Mouse (Mus musculus): ENCODE measurements around the gene Scnm1. TPM values are rescaled to one million over a fixed set of nuclear protein-coding genes. Genes with fewer than 3 reads are reported as not detected.
"Not testable (repeated sequence)": the region's sequence is repeated elsewhere in the genome, so short reads cannot be mapped to it uniquely, and the experiment has no call there.

Gene Scnm1
- polyA plus RNA-seq, 1 experiment from 2014 or later: 79.5 TPM

- H3K4me3 ChIP-seq: no peak overlapping the region
- H3K27me3 ChIP-seq (ENCODE audit: low read depth, poor library complexity, severe bottlenecking): no peaks in the 10 kb centered on the region
- H3K27ac ChIP-seq (replicated peaks): no peak overlapping the region
- H3K9me3 ChIP-seq (replicated peaks): no peaks in the 10 kb centered on the region
- DNase-seq (ENCODE audit: low spot score): no peak
- peaks cover 25% of the 10 kb centered on the region for H3K36me3 ChIP-seq
- 0 out of 2 replicates have a peak, but pooled peaks cover under 1% of the 10 kb centered on the region for H3K4me1 ChIP-seq
- 95% methylated on average over 9 of the region's 9 CpGs for WGBS
Observed at GRCm38 (mm10) chr3:95141474-95141873, 7.7 kb upstream of the Scnm1 start.

- no peaks in the 10 kb centered on the region for H3K9me3 ChIP-seq (replicated peaks)
- peaks cover 7% of the 10 kb centered on the region for H3K4me1 ChIP-seq
- DNase-seq (ENCODE audit: low spot score): no peak
- peaks cover 25% of the 10 kb centered on the region for H3K36me3 ChIP-seq
- no peaks in the 10 kb centered on the region for H3K27me3 ChIP-seq (ENCODE audit: low read depth, poor library complexity, severe bottlenecking)
- 92% methylated on average over 6 of the region's 6 CpGs for WGBS
- H3K27ac ChIP-seq (replicated peaks): no peak overlapping the region
- no peak overlapping the region for H3K4me3 ChIP-seq
Observed at GRCm38 (mm10) chr3:95140795-95141194, 7.0 kb upstream of the Scnm1 start.

GRCm38 (mm10) chr3:95140289-95140595, 6.4 kb upstream of the Scnm1 start:
- Histone ChIP-seq H3K9me3 (replicated peaks) (no peaks in the 10 kb centered on the region), H3K36me3 (peaks cover 25% of the 10 kb centered on the region), H3K4me1 (peaks cover 13% of the 10 kb centered on the region), H3K4me3 (no peak overlapping the region), H3K27me3 (ENCODE audit: low read depth, poor library complexity, severe bottlenecking) (no peaks in the 10 kb centered on the region), H3K27ac (replicated peaks) (no peak overlapping the region)
- 58% methylated on average over 18 of the region's 18 CpGs for WGBS
- no peak for DNase-seq (ENCODE audit: low spot score)

GRCm38 (mm10) chr3:95139586-95140288, 5.9 kb upstream of the Scnm1 start:
- H3K4me1 ChIP-seq: peaks cover 18% of the 10 kb centered on the region
- H3K36me3 ChIP-seq: peaks cover 25% of the 10 kb centered on the region
- H3K27me3 ChIP-seq (ENCODE audit: low read depth, poor library complexity, severe bottlenecking): no peaks in the 10 kb centered on the region
- H3K27ac ChIP-seq (replicated peaks): no peak overlapping the region
- no peaks in the 10 kb centered on the region for H3K9me3 ChIP-seq (replicated peaks)
- no peak for DNase-seq (ENCODE audit: low spot score)
- H3K4me3 ChIP-seq: no peak overlapping the region
- WGBS: 78% methylated on average over 25 of the region's 25 CpGs

- DNase-seq (ENCODE audit: low spot score): no peak
- peaks cover 36% of the 10 kb centered on the region for H3K36me3 ChIP-seq
- no peak overlapping the region for H3K4me3 ChIP-seq
- WGBS: 96% methylated on average over 3 of the region's 3 CpGs
- no peaks in the 10 kb centered on the region for H3K9me3 ChIP-seq (replicated peaks)
- no peaks in the 10 kb centered on the region for H3K27me3 ChIP-seq (ENCODE audit: low read depth, poor library complexity, severe bottlenecking)
- H3K4me1 ChIP-seq: peaks cover 26% of the 10 kb centered on the region
- no peak overlapping the region for H3K27ac ChIP-seq (replicated peaks)
Observed at GRCm38 (mm10) chr3:95136336-95136735, 2.5 kb upstream of the Scnm1 start.

GRCm38 (mm10) chr3:95135433-95136052, 1.7 kb upstream of the Scnm1 start:
- DNase-seq (ENCODE audit: low spot score): no peak
- WGBS: 93% methylated on average over 7 of the region's 7 CpGs

GRCm38 (mm10) chr3:95135023-95135422, 1.2 kb upstream of the Scnm1 start:
- DNase-seq (ENCODE audit: low spot score): no peak
- peaks cover 38% of the 10 kb centered on the region for H3K36me3 ChIP-seq
- peak overlapping the region; percentile 49 for H3K4me3 ChIP-seq
- H3K27me3 ChIP-seq (ENCODE audit: low read depth, poor library complexity, severe bottlenecking): no peaks in the 10 kb centered on the region
- H3K4me1 ChIP-seq: peaks cover 26% of the 10 kb centered on the region
- H3K27ac ChIP-seq (replicated peaks): peak overlapping the region; percentile 46; the same call in 1 of the 2 replicates
- H3K9me3 ChIP-seq (replicated peaks): no peaks in the 10 kb centered on the region
- WGBS: 40% methylated on average over 6 of the region's 6 CpGs

More at GRCm38 (mm10) chr3:95135433-95136052, 1.7 kb upstream of the Scnm1 start:
- Histone ChIP-seq H3K4me3 (peak overlapping the region; percentile 49), H3K36me3 (peaks cover 39% of the 10 kb centered on the region), H3K27me3 (ENCODE audit: low read depth, poor library complexity, severe bottlenecking) (no peaks in the 10 kb centered on the region), H3K4me1 (peaks cover 26% of the 10 kb centered on the region), H3K27ac (replicated peaks) (peak overlapping the region; percentile 46; the same call in 1 of the 2 replicates), H3K9me3 (replicated peaks) (no peaks in the 10 kb centered on the region)

GRCm38 (mm10) chr3:95134133-95134532, 322 bp upstream of the Scnm1 start:
- DNase-seq (ENCODE audit: low spot score); H3K27me3 ChIP-seq (ENCODE audit: low read depth, poor library complexity, severe bottlenecking); H3K27ac ChIP-seq (replicated peaks); H3K9me3 ChIP-seq (replicated peaks): not testable (repeated sequence)
- peaks cover 26% of the 10 kb centered on the region for H3K4me1 ChIP-seq
- H3K4me3 ChIP-seq: peak overlapping the region; percentile 74
- H3K36me3 ChIP-seq: peaks cover 39% of the 10 kb centered on the region
- WGBS: no CpG with 5 or more reads among the region's 12 CpGs

GRCm38 (mm10) chr3:95133176-95133575, 635 bp downstream of the Scnm1 start:
- Histone ChIP-seq H3K27ac (replicated peaks) (peak overlapping the region; percentile 89), H3K4me3 (peak overlapping the region; percentile 74), H3K36me3 (peaks cover 46% of the 10 kb centered on the region), H3K9me3 (replicated peaks) (no peaks in the 10 kb centered on the region), H3K27me3 (ENCODE audit: low read depth, poor library complexity, severe bottlenecking) (no peaks in the 10 kb centered on the region), H3K4me1 (peaks cover 26% of the 10 kb centered on the region)
- DNase-seq (ENCODE audit: low spot score): no peak
- 66% methylated on average over 11 of the region's 11 CpGs for WGBS

GRCm38 (mm10) chr3:95132389-95132788, 1.4 kb downstream of the Scnm1 start:
- not testable (repeated sequence) for H3K27me3 ChIP-seq (ENCODE audit: low read depth, poor library complexity, severe bottlenecking); H3K9me3 ChIP-seq (replicated peaks); H3K27ac ChIP-seq (replicated peaks); DNase-seq (ENCODE audit: low spot score)
- peaks cover 26% of the 10 kb centered on the region for H3K4me1 ChIP-seq
- peak overlapping the region; percentile 74; the same call in 1 of the 2 replicates for H3K4me3 ChIP-seq
- peaks cover 42% of the 10 kb centered on the region for H3K36me3 ChIP-seq
- WGBS: 89% methylated on average over 2 of the region's 2 CpGs

- peaks cover 42% of the 10 kb centered on the region for H3K36me3 ChIP-seq
- no peak overlapping the region for H3K27ac ChIP-seq (replicated peaks)
- peaks cover 12% of the 10 kb centered on the region for H3K4me1 ChIP-seq
- no peaks in the 10 kb centered on the region for H3K27me3 ChIP-seq (ENCODE audit: low read depth, poor library complexity, severe bottlenecking)
- WGBS: 90% methylated on average over 5 of the region's 5 CpGs
- H3K4me3 ChIP-seq: no peak overlapping the region
- no peak for DNase-seq (ENCODE audit: low spot score)
- no peaks in the 10 kb centered on the region for H3K9me3 ChIP-seq (replicated peaks)
Observed at GRCm38 (mm10) chr3:95130081-95130480, 3.7 kb downstream of the Scnm1 start.

- H3K27ac ChIP-seq (replicated peaks): no peak overlapping the region
- no peak overlapping the region for H3K4me3 ChIP-seq
- whole genome bisulfite sequencing: 68% methylated on average over 6 of the region's 6 CpGs
- no peaks in the 10 kb centered on the region for H3K9me3 ChIP-seq (replicated peaks)
- no peak for DNase-seq (ENCODE audit: low spot score)
- no peaks in the 10 kb centered on the region for H3K27me3 ChIP-seq (ENCODE audit: low read depth, poor library complexity, severe bottlenecking)
- peaks cover 43% of the 10 kb centered on the region for H3K36me3 ChIP-seq
- peaks cover 8% of the 10 kb centered on the region for H3K4me1 ChIP-seq
Observed at GRCm38 (mm10) chr3:95129226-95129651, 4.6 kb downstream of the Scnm1 start.

GRCm38 (mm10) chr3:95124972-95125371, 8.8 kb downstream of the Scnm1 start:
- H3K9me3 ChIP-seq (replicated peaks): no peaks in the 10 kb centered on the region
- H3K4me1 ChIP-seq: no peaks in the 10 kb centered on the region; the same call in 1 of the 2 replicates
- WGBS: 52% methylated on average over 5 of the region's 5 CpGs
- H3K4me3 ChIP-seq: no peak overlapping the region
- no peak overlapping the region for H3K27ac ChIP-seq (replicated peaks)
- H3K36me3 ChIP-seq: peaks cover 58% of the 10 kb centered on the region
- DNase-seq (ENCODE audit: low spot score): no peak
- H3K27me3 ChIP-seq (ENCODE audit: low read depth, poor library complexity, severe bottlenecking): no peaks in the 10 kb centered on the region
